Mouse (Mus musculus) forebrain, embryonic 10.5 days (tissue): ENCODE data around the gene Trpm8. TPM values are rescaled to one million over a fixed set of nuclear protein-coding genes. Genes with fewer than 3 reads are reported as not detected.
A peak's percentile ranks its signal among the peaks of the same experiment; 100 is the strongest.

Experiments used
- DNase-seq: peaks from one replicate; pipeline ENCODE4 v3.0.0-alpha.2; 2017; ENCODE audit warnings: low spot score; ENCODE audit errors: extremely low spot score
- H3K27ac ChIP-seq: fragments of 300-500 bp; sonication (generic); 2 replicates; pipeline ENCODE4 v1.5.1; 2016; ENCODE audit warnings: mild to moderate bottlenecking
- H3K27me3 ChIP-seq: fragments of 300-500 bp; sonication (generic); 2 replicates; pipeline ENCODE4 v1.6.1; 2016; ENCODE audit warnings: mild to moderate bottlenecking; ENCODE audit not compliant: poor library complexity, severe bottlenecking
- H3K36me3 ChIP-seq: fragments of 300-500 bp; sonication (generic); replicated peaks from 2 replicates; pipeline ENCODE4 v1.6.1; 2016; ENCODE audit warnings: mild to moderate bottlenecking, moderate library complexity
- H3K4me1 ChIP-seq: fragments of 300-500 bp; sonication (generic); 2 replicates; pipeline ENCODE4 v1.6.1; 2016
- H3K4me3 ChIP-seq: fragments of 300-500 bp; sonication (generic); 2 replicates; pipeline ENCODE4 v1.5.1; 2016; ENCODE audit warnings: mild to moderate bottlenecking, moderate library complexity
- H3K9me3 ChIP-seq: fragments of 300-500 bp; sonication (generic); 2 replicates; pipeline ENCODE4 v1.6.1; 2016; ENCODE audit warnings: mild to moderate bottlenecking, moderate library complexity
- WGBS: fragments of 180-500 bp; shearing (Covaris S2); methylation state at CpG from one replicate; pipeline ENCODE4 v1.1.7; 2016; 5-methylcytosine and 5-hydroxymethylcytosine counted together
- polyA plus RNA-seq: library from polyadenylated mRNA; unstranded; fragments of >200 nt; fragmentation: Nextera tagmentation; extraction: Ambion mirVana; gene quantifications from 2 replicates; pipeline ENCODE4 v1.2.1, GENCODE M21; 2016

Gene Trpm8
- polyA plus RNA-seq, 1 experiment from 2014 or later = not detected

GRCm38 (mm10) chr1:88296171-88296920 lies 18.9 kb downstream of the Trpm8 start:
- Histone ChIP-seq H3K27ac (no peak overlapping the region), H3K27me3 (no peaks in the 10 kb centered on the region), H3K36me3 (no peaks in the 10 kb centered on the region), H3K9me3 (peaks cover 78% of the 10 kb centered on the region), H3K4me1 (no peaks in the 10 kb centered on the region), H3K4me3 (no peak overlapping the region)
- peak; percentile 18 for DNase-seq
- WGBS = 76% methylated on average over 4 of the region's 4 CpGs

- Histone ChIP-seq H3K27ac (no peak overlapping the region), H3K4me3 (no peak overlapping the region), H3K27me3 (no peaks in the 10 kb centered on the region), H3K36me3 (no peaks in the 10 kb centered on the region), H3K9me3 (peaks cover 81% of the 10 kb centered on the region), H3K4me1 (no peaks in the 10 kb centered on the region)
- peak; percentile 17 for DNase-seq
- 71% methylated on average over 7 of the region's 7 CpGs for WGBS
Observed at GRCm38 (mm10) chr1:88297480-88298258, 20.2 kb downstream of the Trpm8 start.

GRCm38 (mm10) chr1:88298686-88299528 lies 21.4 kb downstream of the Trpm8 start:
- 64% methylated on average over 4 of the region's 4 CpGs for WGBS
- peak; percentile 14 for DNase-seq

GRCm38 (mm10) chr1:88299529-88299945 lies 22.1 kb downstream of the Trpm8 start:
- no peak overlapping the region for H3K27ac ChIP-seq
- no peaks in the 10 kb centered on the region for H3K36me3 ChIP-seq
- H3K4me3 ChIP-seq = no peak overlapping the region
- no peaks in the 10 kb centered on the region for H3K27me3 ChIP-seq
- H3K9me3 ChIP-seq = peaks cover 93% of the 10 kb centered on the region
- no peaks in the 10 kb centered on the region for H3K4me1 ChIP-seq
- DNase-seq = no peak
- WGBS = 88% methylated on average over 2 of the region's 2 CpGs

More at GRCm38 (mm10) chr1:88298686-88299528, 21.4 kb downstream of the Trpm8 start:
- no peaks in the 10 kb centered on the region for H3K36me3 ChIP-seq
- peaks cover 91% of the 10 kb centered on the region for H3K9me3 ChIP-seq
- H3K27ac ChIP-seq = no peak overlapping the region
- H3K27me3 ChIP-seq = no peaks in the 10 kb centered on the region
- no peaks in the 10 kb centered on the region for H3K4me1 ChIP-seq
- H3K4me3 ChIP-seq = no peak overlapping the region

GRCm38 (mm10) chr1:88300301-88301050 lies 23.0 kb downstream of the Trpm8 start:
- DNase-seq = peak; percentile 28

GRCm38 (mm10) chr1:88301121-88302014 lies 23.9 kb downstream of the Trpm8 start:
- Histone ChIP-seq H3K27ac (no peak overlapping the region), H3K4me1 (no peaks in the 10 kb centered on the region), H3K27me3 (no peaks in the 10 kb centered on the region), H3K36me3 (no peaks in the 10 kb centered on the region), H3K9me3 (peaks cover 97% of the 10 kb centered on the region), H3K4me3 (no peak overlapping the region)
- peak; percentile 25 for DNase-seq
- WGBS = 72% methylated on average over 9 of the region's 9 CpGs

More at GRCm38 (mm10) chr1:88300301-88301050, 23.0 kb downstream of the Trpm8 start:
- no peak overlapping the region for H3K27ac ChIP-seq
- H3K9me3 ChIP-seq = peaks cover 97% of the 10 kb centered on the region
- no peaks in the 10 kb centered on the region for H3K36me3 ChIP-seq
- H3K27me3 ChIP-seq = no peaks in the 10 kb centered on the region
- no peaks in the 10 kb centered on the region for H3K4me1 ChIP-seq
- WGBS = 49% methylated on average over 5 of the region's 5 CpGs
- H3K4me3 ChIP-seq = no peak overlapping the region

- Histone ChIP-seq H3K4me3 (no peak overlapping the region), H3K4me1 (no peaks in the 10 kb centered on the region), H3K27ac (no peak overlapping the region), H3K9me3 (peaks cover 97% of the 10 kb centered on the region), H3K27me3 (no peaks in the 10 kb centered on the region), H3K36me3 (no peaks in the 10 kb centered on the region)
- no peak for DNase-seq
- 67% methylated on average over 14 of the region's 14 CpGs for WGBS
Observed at GRCm38 (mm10) chr1:88302057-88302740, 24.7 kb downstream of the Trpm8 start.

GRCm38 (mm10) chr1:88303762-88304161 lies 26.3 kb downstream of the Trpm8 start:
- 71% methylated on average over 6 of the region's 6 CpGs for WGBS
- DNase-seq = no peak
- H3K4me1 ChIP-seq = no peaks in the 10 kb centered on the region
- no peak overlapping the region for H3K27ac ChIP-seq
- no peaks in the 10 kb centered on the region for H3K36me3 ChIP-seq
- no peak overlapping the region for H3K4me3 ChIP-seq
- no peaks in the 10 kb centered on the region for H3K27me3 ChIP-seq
- H3K9me3 ChIP-seq = peaks cover 98% of the 10 kb centered on the region

GRCm38 (mm10) chr1:88304261-88304985 lies 27.0 kb downstream of the Trpm8 start:
- Histone ChIP-seq H3K4me1 (no peaks in the 10 kb centered on the region), H3K27ac (no peak overlapping the region), H3K4me3 (no peak overlapping the region), H3K9me3 (peaks cover 98% of the 10 kb centered on the region), H3K36me3 (no peaks in the 10 kb centered on the region), H3K27me3 (no peaks in the 10 kb centered on the region)
- 63% methylated on average over 8 of the region's 8 CpGs for WGBS
- peak; percentile 22 for DNase-seq

- no peaks in the 10 kb centered on the region for H3K36me3 ChIP-seq
- peaks cover 98% of the 10 kb centered on the region for H3K9me3 ChIP-seq
- WGBS = 57% methylated on average over 6 of the region's 6 CpGs
- H3K27ac ChIP-seq = no peak overlapping the region
- no peak for DNase-seq
- no peaks in the 10 kb centered on the region for H3K4me1 ChIP-seq
- H3K27me3 ChIP-seq = no peaks in the 10 kb centered on the region
- no peak overlapping the region for H3K4me3 ChIP-seq
Observed at GRCm38 (mm10) chr1:88305018-88305795, 27.7 kb downstream of the Trpm8 start.
